Mouse (Mus musculus) spleen, adult 2 months (tissue): ENCODE measurements around the gene Sgk1.

ENCODE experiments used
- CTCF ChIP-seq: fragments of 200-500 bp; IDR thresholded peaks from 2 replicates; pipeline ENCODE4 v1.5.1; 2011; ENCODE audit warnings: mild to moderate bottlenecking, inconsistent platforms; ENCODE audit not compliant: insufficient read depth, insufficient read length, insufficient replicate concordance; ENCODE audit errors: extremely low read depth
- POLR2A ChIP-seq: fragments of 200-500 bp; IDR thresholded peaks from 2 replicates; pipeline ENCODE4 v1.6.1; 2011; ENCODE audit warnings: low read depth, low read length, inconsistent platforms

- TF ChIP-seq POLR2A (no peak; the same call in 1 of the 2 replicates), CTCF (no peak)
These were observed 94.3 kb downstream of the Sgk1 start for GRCm38 (mm10) chr10:21976253-21976652.
